Mouse (Mus musculus) T-helper 2 cell (primary cell): ENCODE results near the gene Slc25a21.

ENCODE experiments used
- in situ Hi-C: fragments of 300-600 bp; cut with MboI, MseI; formaldehyde crosslinking; loops from one replicate; pipeline ENCODE4 v1.15.1; 2025; ENCODE audit warnings: high pct_unique_total_duplicates

The Slc25a21 gene

DNA sequence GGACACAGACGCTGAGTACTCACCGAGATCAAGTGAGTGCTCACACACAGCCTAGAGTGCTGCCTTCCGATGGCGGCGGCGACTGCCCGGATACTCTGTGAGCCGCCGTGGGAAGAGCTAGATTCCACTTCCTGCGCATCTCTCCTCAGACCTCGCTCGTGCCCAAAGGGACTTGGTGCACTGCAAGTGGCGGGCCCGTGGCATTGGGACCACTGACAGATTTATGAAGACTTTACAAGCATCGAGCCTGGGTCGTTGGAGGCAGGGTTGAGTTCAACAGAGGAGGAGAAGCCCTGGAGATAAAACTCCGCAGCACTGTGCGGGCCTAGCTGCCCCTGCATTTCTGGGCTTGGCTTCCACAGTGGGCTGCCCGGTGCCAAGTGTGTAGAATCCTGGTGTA lies 504.7 kb downstream of the Slc25a21 start:
- in situ Hi-C loops, result loop anchor here (10.0 kb wide), 1 partner anchor 852 kb away; the partner anchor contains the start of gene Foxa1

DNA sequence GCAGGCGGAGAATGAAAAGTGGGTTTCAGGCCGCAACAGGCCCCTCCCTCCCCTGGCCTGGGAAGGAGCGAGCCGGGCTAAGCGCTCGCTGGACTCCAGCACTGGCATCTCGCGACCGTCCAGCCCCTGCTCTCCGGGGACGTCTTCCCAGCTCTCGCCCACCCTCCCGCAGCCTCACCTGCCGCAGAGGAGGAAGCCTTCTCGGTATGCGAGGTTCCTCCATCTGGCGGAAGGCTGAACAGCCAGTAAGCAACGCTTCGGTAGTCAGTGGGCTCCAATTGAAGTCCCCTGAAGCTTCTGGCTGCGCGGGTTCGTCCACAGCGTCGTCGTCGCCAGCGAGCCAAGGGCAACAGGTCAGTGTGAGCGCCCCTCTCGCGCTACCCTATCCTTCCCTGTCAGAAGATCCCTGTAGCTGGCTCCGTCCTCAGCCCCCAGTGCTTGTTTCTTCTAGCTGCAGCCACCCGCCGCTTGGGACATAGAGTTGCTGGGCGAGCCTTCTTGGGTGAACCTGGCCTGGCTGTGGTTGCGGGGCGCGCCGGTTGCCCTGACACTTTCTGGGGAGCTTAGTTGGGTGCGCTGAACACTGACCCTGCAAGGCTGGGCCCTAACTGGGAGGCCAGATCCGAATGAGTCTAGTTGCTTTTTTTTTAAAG lies 505.7 kb downstream of the Slc25a21 start, which contains the start of gene Pax9:
TSS of gene Pax9 (plus strand) at position 341 of the 653 bp plus-strand sequence.
- in situ Hi-C loops, result loop anchor here (10.0 kb wide), 1 partner anchor 853 kb away; the partner anchor contains the start of gene Foxa1

DNA sequence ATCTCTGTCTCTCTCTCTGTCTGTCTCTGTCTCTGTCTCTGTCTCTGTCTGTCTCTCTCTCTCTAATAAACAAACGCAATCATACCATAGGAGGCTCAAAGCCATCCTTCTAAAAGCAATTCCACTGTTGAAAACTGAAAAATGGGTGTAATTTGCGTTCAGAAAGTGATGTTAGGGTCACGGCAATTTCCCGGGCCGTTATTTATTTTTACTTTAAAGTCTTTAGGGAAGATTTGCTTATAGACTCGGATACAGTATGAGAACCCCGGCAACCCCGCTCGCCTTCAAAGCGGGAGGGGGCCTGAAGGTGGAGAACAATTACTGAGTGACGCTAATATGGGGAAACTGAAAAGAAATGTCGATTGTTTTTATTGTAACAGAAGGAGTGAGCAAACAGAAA lies 506.3 kb downstream of the Slc25a21 start:
- in situ Hi-C loops, result loop anchor here (10.0 kb wide), 1 partner anchor 854 kb away; the partner anchor contains the start of gene Foxa1

DNA sequence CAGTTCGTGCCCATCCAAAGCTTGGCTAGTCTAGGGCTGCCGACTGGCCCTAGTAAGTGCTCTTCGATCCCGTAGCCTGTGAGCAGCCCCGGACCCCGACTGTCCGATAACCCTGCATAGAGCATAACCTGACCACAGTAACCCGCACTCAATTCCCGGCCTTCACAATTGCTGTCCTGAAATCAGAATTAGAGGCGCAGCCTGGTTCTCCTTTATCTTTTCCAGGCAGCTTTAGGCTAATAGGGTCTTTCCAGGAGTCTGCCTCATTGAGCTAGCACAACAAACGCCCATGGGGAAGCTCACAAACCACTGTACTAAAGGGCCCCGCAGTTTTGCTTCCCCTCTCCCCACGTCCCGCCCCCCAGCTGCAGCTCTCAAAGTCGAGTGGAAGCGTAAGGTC lies 506.9 kb downstream of the Slc25a21 start:
- in situ Hi-C loops, result loop anchor here (10.0 kb wide), 1 partner anchor 854 kb away; the partner anchor contains the start of gene Foxa1

DNA sequence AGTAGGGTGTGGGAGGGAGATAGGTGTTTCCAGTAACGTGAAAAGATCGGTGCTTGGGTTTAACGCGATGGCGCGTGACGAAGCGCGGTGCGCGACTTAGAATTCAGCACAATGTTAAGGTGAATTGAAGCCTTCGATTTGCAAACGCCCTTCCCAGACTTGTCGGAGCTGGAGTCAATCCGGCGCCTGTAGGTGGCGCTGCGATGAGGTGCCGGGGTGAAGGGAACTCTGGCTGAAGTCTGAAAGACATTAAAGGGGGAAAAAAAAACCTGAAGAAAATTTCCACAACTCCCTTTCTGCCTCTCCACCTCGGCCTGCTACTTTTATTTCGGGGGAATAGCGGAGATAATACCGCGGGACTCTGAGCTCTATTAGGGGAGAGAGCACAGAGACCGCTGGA lies 507.5 kb downstream of the Slc25a21 start:
- in situ Hi-C loops, result loop anchor here (10.0 kb wide), 1 partner anchor 855 kb away; the partner anchor contains the start of gene Foxa1

DNA sequence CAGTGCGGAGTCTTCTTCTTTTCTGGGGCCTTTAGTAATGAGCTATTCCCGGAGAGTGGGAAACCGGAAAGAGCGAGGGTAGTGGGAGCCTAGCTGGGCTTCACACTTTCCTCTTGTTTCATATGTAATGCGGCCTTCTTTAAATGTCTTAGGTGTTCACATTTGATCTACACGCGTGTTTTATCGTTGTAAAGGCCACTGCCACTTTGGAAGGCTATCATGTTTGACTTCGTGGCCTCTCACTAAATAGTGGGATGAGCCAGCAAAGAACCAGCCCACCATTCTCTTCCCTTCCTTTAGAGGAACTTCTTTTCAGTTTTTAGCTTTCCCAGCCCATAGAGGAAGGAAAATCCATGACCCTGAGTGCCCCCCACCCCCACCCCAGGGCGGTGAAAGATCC lies 507.9 kb downstream of the Slc25a21 start:
- in situ Hi-C loops, result no loop called here

DNA sequence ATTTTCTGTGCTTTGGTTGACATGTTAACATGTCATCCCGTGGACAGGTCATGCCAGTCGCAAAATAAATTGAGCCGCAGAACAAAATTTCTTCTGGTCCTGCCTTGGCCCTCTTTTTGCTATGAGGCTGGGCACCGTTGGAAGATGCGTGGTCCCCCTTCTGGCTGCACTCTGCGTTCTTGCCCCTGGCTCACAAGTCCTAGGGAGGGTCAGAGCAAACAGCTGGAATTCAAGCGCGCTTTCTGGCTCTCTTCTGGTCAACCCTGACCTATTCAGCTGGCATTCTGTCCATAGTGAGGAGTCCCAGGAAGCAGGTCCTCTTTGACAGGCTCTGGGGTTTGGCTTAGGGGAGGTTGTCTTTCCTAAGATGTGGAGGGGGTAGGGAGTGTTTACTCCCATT lies 508.4 kb downstream of the Slc25a21 start:
- in situ Hi-C loops, result no loop called here

DNA sequence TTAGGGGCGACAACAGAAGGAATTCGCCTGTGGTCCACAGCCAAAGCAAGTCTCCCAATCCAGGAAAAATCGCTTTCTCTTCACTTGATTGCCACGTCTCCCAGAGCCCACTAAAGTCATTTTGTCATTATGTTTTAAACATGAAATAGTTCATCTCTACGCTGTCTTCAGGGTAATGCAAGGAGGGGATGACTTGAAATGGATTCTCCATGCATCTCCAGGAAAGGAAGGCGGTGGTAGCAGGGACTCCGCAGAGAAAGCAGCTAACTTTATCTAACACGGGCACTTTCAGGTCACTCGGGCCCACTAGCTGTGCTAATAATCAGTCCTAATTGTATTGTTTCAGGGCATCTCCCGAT lies 508.8 kb downstream of the Slc25a21 start:
- in situ Hi-C loops, result no loop called here

DNA sequence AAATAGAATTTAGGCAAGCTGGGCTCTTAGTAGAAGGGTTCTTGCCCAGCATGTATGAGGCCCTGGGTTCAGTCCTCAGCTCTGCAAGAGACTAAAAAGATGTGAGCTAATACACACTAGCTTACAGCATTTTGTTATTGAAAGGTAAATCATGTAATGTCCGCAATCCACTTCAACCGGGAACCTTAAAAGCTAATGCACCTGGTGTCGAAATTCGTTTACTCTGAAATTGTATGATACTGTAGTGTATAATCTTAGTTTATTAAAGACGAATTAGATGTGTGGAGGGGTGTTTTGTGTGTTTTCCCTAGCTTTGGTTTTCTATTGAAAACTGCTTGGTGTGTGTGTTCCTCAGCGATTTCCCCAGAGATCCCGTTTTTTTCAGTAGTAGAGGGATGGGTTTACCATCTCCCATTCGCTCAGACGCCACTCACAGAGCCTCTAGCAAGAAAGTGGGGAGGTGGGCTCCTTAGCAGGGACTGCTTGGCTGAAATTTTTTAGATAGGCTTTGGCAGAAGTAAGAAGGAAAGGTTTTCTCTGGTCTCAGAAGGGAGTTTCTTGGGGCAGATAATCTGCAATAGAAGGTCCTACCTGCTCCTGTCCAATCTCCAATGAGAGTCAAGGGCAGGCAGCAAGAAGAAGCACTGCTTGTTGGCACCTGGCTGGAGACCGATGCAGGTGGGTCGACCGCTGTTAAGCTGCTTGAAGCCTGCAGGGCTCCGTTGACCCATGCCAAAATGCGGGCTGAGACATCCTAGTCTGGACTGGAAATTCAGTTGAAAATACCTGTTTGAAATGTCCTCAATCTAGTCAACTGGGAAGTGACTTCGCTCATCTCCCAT lies 509.4 kb downstream of the Slc25a21 start:
- in situ Hi-C loops, result no loop called here

DNA sequence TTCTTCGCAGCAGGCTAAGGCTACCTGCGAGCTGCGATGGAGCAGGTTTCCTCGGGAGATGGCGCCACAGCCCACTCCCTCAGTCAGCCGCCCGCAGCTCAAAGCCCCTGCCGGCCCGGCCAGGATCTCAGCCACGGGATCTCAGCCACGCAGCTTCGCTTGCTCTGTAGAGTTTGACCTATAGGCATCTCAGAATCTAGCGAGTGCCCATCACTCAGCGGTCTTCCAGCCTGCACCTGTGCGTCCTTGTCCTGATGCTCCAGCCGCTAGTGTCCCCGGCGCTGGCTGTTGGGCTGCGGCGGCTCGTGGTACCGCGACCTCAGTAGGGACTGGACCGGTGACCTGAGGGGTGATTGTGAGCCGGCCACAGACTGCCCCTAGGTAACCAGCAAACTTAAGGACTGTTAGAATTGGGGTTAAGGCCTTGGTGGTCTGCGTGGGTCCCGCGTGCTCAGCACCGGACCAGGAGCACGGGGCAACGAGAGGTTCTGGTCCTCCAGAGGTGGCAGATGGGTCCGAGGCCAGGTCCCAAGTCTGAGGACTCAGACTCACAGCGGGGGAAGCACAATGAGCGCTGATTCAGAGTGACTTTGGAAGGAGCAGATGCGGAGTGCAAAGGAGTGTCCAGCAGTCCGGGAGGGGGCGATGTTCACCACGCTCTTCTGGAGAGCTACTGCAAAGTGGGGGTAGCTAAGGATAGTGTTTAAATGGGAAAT lies 516.0 kb downstream of the Slc25a21 start:
- in situ Hi-C loops, result no loop called here

DNA sequence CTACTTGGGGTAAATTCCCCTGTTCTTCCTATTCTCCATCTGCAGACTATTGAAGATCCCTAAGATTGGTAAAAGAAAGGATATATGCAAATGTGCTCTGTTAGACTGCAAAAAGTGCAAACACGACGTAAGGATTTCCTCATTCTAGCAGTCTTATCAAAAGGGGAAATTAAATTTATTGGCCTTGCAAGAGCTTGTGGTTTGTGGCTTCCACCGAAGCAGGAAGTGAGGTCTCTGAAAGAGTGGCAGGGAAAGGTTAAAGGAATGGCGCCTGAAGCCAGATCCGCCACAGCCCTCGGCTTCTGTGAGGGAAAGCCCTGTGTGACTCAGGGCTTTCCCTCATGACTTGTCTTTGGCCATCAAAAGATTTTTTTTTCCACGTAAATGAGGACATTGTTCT lies 519.7 kb downstream of the Slc25a21 start:
- in situ Hi-C loops, result no loop called here

DNA sequence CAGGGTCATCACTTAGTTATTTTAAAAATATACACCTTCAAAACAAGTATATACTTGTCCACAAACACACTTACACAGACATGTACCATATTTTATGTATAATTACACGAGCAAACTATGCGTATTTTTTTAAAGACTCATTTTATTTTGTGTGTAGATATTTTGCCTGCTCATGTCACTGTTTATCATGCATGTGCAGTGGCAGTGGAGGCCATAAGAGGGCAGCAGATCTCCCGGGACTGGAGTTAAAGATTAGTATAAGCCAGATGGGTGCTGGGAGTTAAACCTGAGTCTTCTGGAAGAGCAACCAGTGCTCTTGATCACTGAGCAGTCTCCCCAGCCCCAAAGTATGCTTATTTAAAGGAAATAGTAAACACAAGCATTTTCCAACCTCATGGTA lies 522.5 kb downstream of the Slc25a21 start:
- in situ Hi-C loops, result no loop called here

DNA sequence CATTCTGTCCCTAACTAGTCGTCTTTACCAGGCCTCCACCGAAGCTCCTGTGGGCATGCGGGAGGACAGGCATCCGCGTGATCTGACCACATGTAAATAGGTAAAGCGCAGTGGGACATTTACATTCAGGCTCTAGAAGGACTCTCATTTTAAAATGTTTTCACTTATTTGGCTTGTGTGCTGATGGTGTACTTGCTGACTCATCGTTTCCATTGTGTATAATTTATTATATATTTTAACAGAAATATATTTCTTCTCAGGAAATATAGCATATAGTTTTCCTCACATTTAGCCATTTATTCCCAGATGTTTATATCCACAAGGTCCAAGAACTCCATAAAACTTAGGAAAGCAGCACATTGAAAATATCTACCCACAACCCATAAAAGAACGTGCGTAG lies 526.5 kb downstream of the Slc25a21 start:
- in situ Hi-C loops, result no loop called here

DNA sequence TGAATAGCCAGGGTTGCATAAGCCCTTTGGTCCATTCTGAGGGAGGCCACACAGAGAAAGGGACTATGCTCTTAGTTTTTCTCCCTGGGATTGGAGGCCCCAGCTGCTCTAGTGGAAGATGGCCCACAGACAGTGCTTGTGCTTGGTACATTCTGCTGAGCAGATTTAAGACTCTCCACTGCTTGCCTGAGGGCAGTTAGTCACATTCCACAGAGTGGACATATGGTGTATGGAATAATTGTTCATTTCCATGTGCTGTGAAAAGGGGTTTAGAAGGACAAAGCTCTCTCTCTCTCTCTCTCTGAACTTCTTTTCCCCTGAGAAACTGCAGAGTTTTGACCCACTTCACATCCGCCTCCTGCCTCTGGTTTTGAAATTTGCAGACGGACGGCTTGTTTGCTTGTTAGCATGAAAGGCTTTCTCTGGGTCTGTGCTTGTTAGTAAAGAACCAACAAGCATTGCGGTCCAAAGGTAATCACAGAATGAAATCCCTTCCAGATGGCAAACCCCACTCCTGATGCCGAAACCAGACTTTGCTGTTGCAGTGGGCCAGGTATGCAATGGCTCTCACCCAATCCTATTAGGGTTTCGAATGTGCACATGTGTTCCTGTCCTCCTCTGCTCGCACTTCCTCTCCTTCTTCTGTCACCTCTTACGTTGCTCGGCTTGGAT lies 527.7 kb downstream of the Slc25a21 start:
- in situ Hi-C loops, result no loop called here
